Mouse (Mus musculus): ENCODE results near the gene Pwwp2a. TPM values are rescaled to one million over a fixed set of nuclear protein-coding genes. Genes with fewer than 3 reads are reported as not detected.

Gene Pwwp2a
- total and polyA plus RNA-seq, 3 experiments, result 13.0 to 31.0 (median 15.2) TPM

DNA sequence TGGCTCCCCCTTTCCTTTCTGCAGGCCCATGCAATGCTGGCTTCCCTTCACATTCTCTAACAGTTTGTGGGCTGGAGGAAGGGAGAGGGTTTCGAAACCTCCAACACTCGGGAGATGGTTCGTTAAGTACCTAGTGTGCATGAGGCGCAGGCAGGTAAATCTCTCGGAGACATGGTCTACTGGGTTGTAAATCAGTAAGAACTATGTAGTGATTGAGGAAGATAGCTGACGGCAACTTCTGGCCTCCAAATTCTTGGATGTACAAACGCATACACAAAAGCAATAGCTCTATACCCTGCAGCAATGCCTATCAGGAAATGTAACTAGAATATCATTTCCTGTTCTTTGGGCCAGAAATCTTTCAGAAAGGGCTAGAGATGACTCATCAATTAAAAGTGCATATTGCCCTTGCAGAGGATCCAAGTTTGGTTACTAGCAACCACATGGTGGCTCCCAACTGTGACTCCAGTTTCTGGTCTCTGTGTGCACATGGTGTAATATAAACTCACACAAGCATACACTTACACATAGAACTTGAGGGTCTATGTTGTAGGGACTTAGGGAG is 47.0 kb downstream of the Pwwp2a start:
- H3K79me2 ChIP-seq (replicated peaks; ENCODE audit: control insufficient read depth, extremely low read depth, insufficient read depth, poor library complexity, severe bottlenecking), result no peaks in the 10 kb centered on the region
- in situ Hi-C loops (cut with MboI; ENCODE audit: low pct_ligation_motif_present, low pct_unique_long_range_greater_than_20kb, low sequenced_read_pairs) (no loop called here), dilution Hi-C loops (cut with MboI; ENCODE audit: extremely low pct_ligation_motif_present, extremely low pct_unique_long_range_greater_than_20kb, low sequenced_read_pairs) (no loop called here)
- H3K4me2 ChIP-seq (ENCODE audit: insufficient read depth, low read depth, poor library complexity, severe bottlenecking), result no peak overlapping the region
- TF ChIP-seq NELFE (IDR thresholded peaks at IDR 0.05; ENCODE audit: low read depth, low read length) (no peak), USF2 (conservative IDR thresholded peaks at IDR 0.05; ENCODE audit: low read depth, low read length) (no peak), UBTF (IDR thresholded peaks at IDR 0.05; ENCODE audit: low read depth, low read length) (no peak), RAD21 (IDR thresholded peaks at IDR 0.05; ENCODE audit: low read depth, low read length) (no peak), NRF1 (IDR thresholded peaks at IDR 0.05; ENCODE audit: low read depth, low read length) (no peak), CTCF (conservative IDR thresholded peaks at IDR 0.05 in 1 of 2, IDR thresholded peaks at IDR 0.05 in 1 of 2; ENCODE audit: low read depth in 2 of 2, low read length in 2 of 2) (no peak), SIN3A (IDR thresholded peaks at IDR 0.05; ENCODE audit: low read length) (no peak), GABPA (IDR thresholded peaks at IDR 0.05; ENCODE audit: insufficient replicate concordance, low read depth, low read length) (no peak)
- H3K4me1 ChIP-seq (ENCODE audit: control insufficient read depth in 1 of 2, insufficient read depth in 2 of 2), result peaks cover 0 to 8% of the 10 kb centered on the region in 2 experiments; a peak in 2 of 4 replicates
- no peak overlapping the region for H3K27ac ChIP-seq (ENCODE audit: insufficient read depth, low read depth)
- DNase-seq (ENCODE audit: extremely low read depth), result peak; percentile 12
- no peak overlapping the region for H3K9ac ChIP-seq (ENCODE audit: insufficient read depth, low read depth)
- no peaks in the 10 kb centered on the region for H3K9me3 ChIP-seq (replicated peaks; ENCODE audit: low read length)
- H3K4me3 ChIP-seq (replicated peaks in 1 of 3; ENCODE audit: low read depth in 2 of 3, low read length in 2 of 3, poor library complexity in 1 of 3), result no peak overlapping the region
- no peaks in the 10 kb centered on the region for H3K27me3 ChIP-seq (replicated peaks)
- H3K36me3 ChIP-seq (replicated peaks in 1 of 2; ENCODE audit: control insufficient read depth in 1 of 2, insufficient read depth in 1 of 2, low read length in 1 of 2), result peaks cover 49 to 85% of the 10 kb centered on the region in 2 experiments

DNA sequence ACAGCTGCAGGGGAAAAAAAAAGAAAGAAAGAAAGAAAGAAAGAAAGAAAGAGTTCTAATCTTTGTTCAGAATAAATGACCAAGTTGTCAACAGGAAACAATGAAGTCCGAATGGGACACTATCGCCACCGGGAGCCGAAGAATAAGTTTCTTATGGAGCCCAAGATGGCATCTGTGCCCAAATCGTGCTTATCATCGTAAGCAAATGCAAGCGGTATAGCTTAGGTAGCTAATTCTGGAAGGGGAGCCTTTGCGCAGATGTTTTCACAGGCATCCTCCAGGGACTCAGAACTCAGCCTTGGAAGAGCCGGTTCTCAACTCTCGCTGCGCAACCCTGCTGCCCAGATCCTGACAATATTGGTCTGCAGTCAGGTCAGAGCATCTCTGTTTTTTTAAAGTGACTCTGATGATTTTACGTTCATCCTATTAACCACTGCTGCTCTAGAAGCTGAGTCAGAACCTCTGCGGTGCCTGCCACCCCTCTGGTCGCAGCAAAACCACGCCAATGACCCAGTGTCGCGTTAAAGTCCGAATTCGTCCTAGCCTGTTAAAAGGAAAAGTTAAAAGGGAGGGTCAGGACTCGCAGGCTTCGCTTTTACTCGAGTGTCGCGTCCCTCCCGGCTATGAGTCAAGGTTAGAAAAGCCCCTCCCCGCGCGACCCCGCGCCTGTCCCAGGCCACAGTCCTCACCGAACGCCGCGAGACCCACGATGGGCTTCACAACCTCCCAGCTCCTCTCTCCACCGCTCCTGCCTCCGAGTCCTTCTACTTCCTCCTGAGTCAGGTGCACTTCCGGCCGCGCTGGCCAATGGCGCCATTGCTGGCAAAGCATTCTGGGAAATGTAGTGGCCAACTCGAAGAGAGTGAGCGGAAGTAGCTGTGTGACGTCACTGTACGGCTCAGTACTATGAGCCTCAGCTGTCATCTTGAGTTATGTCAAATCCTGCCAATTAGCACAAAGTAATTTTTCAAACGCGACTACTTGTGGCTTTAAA is 65.7 kb downstream of the Pwwp2a start, which contains the start of gene Ttc1:
Gene Ttc1, minus strand, starts transcription at position 776 of the 994 bp plus-strand sequence.
- H3K27ac ChIP-seq (ENCODE audit: insufficient read depth, low read depth), result peak within 1 kb of the TSS; percentile 18
- H3K9me3 ChIP-seq (replicated peaks; ENCODE audit: low read length), result no peaks in the 10 kb centered on the region
- H3K36me3 ChIP-seq (replicated peaks in 1 of 2; ENCODE audit: control insufficient read depth in 1 of 2, insufficient read depth in 1 of 2, low read length in 1 of 2), result peaks cover 24 to 28% of the 10 kb centered on the region in 2 experiments
- dilution Hi-C loops (cut with MboI; ENCODE audit: extremely low pct_ligation_motif_present, extremely low pct_unique_long_range_greater_than_20kb, low sequenced_read_pairs) (no loop called here), in situ Hi-C loops (cut with MboI; ENCODE audit: low pct_ligation_motif_present, low pct_unique_long_range_greater_than_20kb, low sequenced_read_pairs) (no loop called here)
- peaks cover 3% of the 10 kb centered on the region for H3K27me3 ChIP-seq (replicated peaks)
- H3K9ac ChIP-seq (ENCODE audit: insufficient read depth, low read depth), result peak within 1 kb of the TSS; percentile 70
- DNase-seq (ENCODE audit: extremely low read depth), result peak; percentile 100
- H3K4me1 ChIP-seq (ENCODE audit: control insufficient read depth in 1 of 2, insufficient read depth in 2 of 2), result peaks cover 4 to 23% of the 10 kb centered on the region in 2 experiments; a peak in 3 of 4 replicates
- H3K79me2 ChIP-seq (replicated peaks; ENCODE audit: control insufficient read depth, extremely low read depth, insufficient read depth, poor library complexity, severe bottlenecking), result peaks cover 24% of the 10 kb centered on the region
- peak within 1 kb of the TSS; percentile 66 to 86 (median 76) for H3K4me3 ChIP-seq (replicated peaks in 1 of 3; ENCODE audit: low read depth in 2 of 3, low read length in 2 of 3, poor library complexity in 1 of 3)
- peak within 1 kb of the TSS; percentile 84 for H3K4me2 ChIP-seq (ENCODE audit: insufficient read depth, low read depth, poor library complexity, severe bottlenecking)
- TF ChIP-seq EP300 (IDR thresholded peaks at IDR 0.05; ENCODE audit: low read length) (no peak), HCFC1 (IDR thresholded peaks at IDR 0.05; ENCODE audit: low read depth, low read length) (peak; percentile 97), ZC3H11A (IDR thresholded peaks at IDR 0.05; ENCODE audit: low read depth, low read length) (no peak), RCOR1 (conservative IDR thresholded peaks at IDR 0.05; ENCODE audit: low read depth, low read length) (0 out of 2 replicates have a peak, but pooled peaks have one; percentile 2), SIN3A (IDR thresholded peaks at IDR 0.05; ENCODE audit: low read length) (peak; percentile 82; the same call in 1 of the 2 replicates), JUN (IDR thresholded peaks at IDR 0.05; ENCODE audit: insufficient read depth, low read depth, low read length) (peak; percentile 81), IRF4 (IDR thresholded peaks at IDR 0.05; ENCODE audit: low read depth, low read length) (peak; percentile 63), ZMIZ1 (IDR thresholded peaks at IDR 0.05; ENCODE audit: low read depth, low read length) (peak; percentile 65), USF2 (conservative IDR thresholded peaks at IDR 0.05; ENCODE audit: low read depth, low read length) (no peak), KAT2A (IDR thresholded peaks at IDR 0.05; ENCODE audit: insufficient replicate concordance, low read length) (peak; percentile 97), PAX5 (IDR thresholded peaks at IDR 0.05; ENCODE audit: low read length) (no peak), E2F4 (IDR thresholded peaks at IDR 0.05; ENCODE audit: insufficient replicate concordance, low read depth, low read length) (peak; percentile 81; the same call in 1 of the 2 replicates), POLR2A (IDR thresholded peaks at IDR 0.05; ENCODE audit: low read depth, low read length) (peak; percentile 99), GABPA (IDR thresholded peaks at IDR 0.05; ENCODE audit: insufficient replicate concordance, low read depth, low read length) (peak; percentile 96), MEF2A (IDR thresholded peaks at IDR 0.05; ENCODE audit: borderline replicate concordance, low read depth, low read length) (peak; percentile 36; the same call in 1 of the 2 replicates), ELF1 (IDR thresholded peaks at IDR 0.05; ENCODE audit: low read depth, low read length) (peak; percentile 98), MAZ (IDR thresholded peaks at IDR 0.05; ENCODE audit: low read depth, low read length) (no peak), TCF12 (IDR thresholded peaks at IDR 0.05; ENCODE audit: low read depth, low read length) (peak; percentile 89), NRF1 (IDR thresholded peaks at IDR 0.05; ENCODE audit: low read depth, low read length) (peak; percentile 42; the same call in 1 of the 2 replicates), USF1 (IDR thresholded peaks at IDR 0.05; ENCODE audit: low read depth, low read length) (peak; percentile 21; the same call in 1 of the 2 replicates), UBTF (IDR thresholded peaks at IDR 0.05; ENCODE audit: low read depth, low read length) (peak; percentile 34; the same call in 1 of the 2 replicates), CHD2 (IDR thresholded peaks at IDR 0.05; ENCODE audit: low read length) (peak; percentile 93), TBP (conservative IDR thresholded peaks at IDR 0.05; ENCODE audit: low read depth, low read length) (peak; percentile 90), RAD21 (IDR thresholded peaks at IDR 0.05; ENCODE audit: low read depth, low read length) (no peak), POLR2AphosphoS2 (IDR thresholded peaks at IDR 0.05; ENCODE audit: low read depth, low read length) (peak; percentile 91; the same call in 1 of the 2 replicates)
